Mouse (Mus musculus): ENCODE measurements around the gene Agpat3. TPM values are rescaled to one million over a fixed set of nuclear protein-coding genes. Genes with fewer than 3 reads are reported as not detected.

Agpat3 gene
- total and polyA plus RNA-seq, 2 experiments, result 132 to 351 TPM

- Histone ChIP-seq H3K79me2 (ENCODE audit: control insufficient read depth, insufficient read depth, low read length) (peaks cover 24% of the 10 kb centered on the region; the same call in 1 of the 2 replicates), H3K4me3 (ENCODE audit: insufficient read depth, low read depth, low read length) (peak overlapping the region; percentile 85), H3K27me3 (ENCODE audit: control insufficient read depth, insufficient read depth, low read length) (no peaks in the 10 kb centered on the region), H3K27ac (replicated peaks; ENCODE audit: insufficient read depth, low read depth, low read length) (peak overlapping the region; percentile 91), H3K4me1 (ENCODE audit: control insufficient read depth, insufficient read depth, low read length) (peaks cover 22% of the 10 kb centered on the region), H3K36me3 (ENCODE audit: control insufficient read depth, insufficient read depth, low read length) (no peaks in the 10 kb centered on the region), H3K9ac (ENCODE audit: low read depth, low read length) (peak overlapping the region; percentile 91)
- WGBS, result 8% methylated on average over 6 of the region's 6 CpGs
- DNase-seq (ENCODE audit: extremely low read depth, low read depth, low spot score), result peak; percentile 41
- TF ChIP-seq POLR2A (IDR thresholded peaks at IDR 0.05; ENCODE audit: extremely low read depth, insufficient read depth, low read length), result no peak
Observed at GRCm38 (mm10) chr10:78350796-78351556, 1.3 kb downstream of the Agpat3 start.

GRCm38 (mm10) chr10:78349464-78350165, 2.7 kb downstream of the Agpat3 start:
- WGBS, result 22% methylated on average over 15 of the region's 15 CpGs
- Histone ChIP-seq H3K9ac (ENCODE audit: low read depth, low read length) (peak overlapping the region; percentile 25), H3K27ac (replicated peaks; ENCODE audit: insufficient read depth, low read depth, low read length) (peak overlapping the region; percentile 91), H3K4me3 (ENCODE audit: insufficient read depth, low read depth, low read length) (peak overlapping the region; percentile 5; the same call in 1 of the 2 replicates), H3K36me3 (ENCODE audit: control insufficient read depth, insufficient read depth, low read length) (no peaks in the 10 kb centered on the region), H3K27me3 (ENCODE audit: control insufficient read depth, insufficient read depth, low read length) (no peaks in the 10 kb centered on the region), H3K4me1 (ENCODE audit: control insufficient read depth, insufficient read depth, low read length) (peaks cover 33% of the 10 kb centered on the region), H3K79me2 (ENCODE audit: control insufficient read depth, insufficient read depth, low read length) (peaks cover 35% of the 10 kb centered on the region)
- TF ChIP-seq CTCF (IDR thresholded peaks at IDR 0.05; ENCODE audit: low read depth, low read length), result no peak
- TF ChIP-seq POLR2A (IDR thresholded peaks at IDR 0.05; ENCODE audit: extremely low read depth, insufficient read depth, low read length), result no peak
- peak; percentile 89 for DNase-seq (ENCODE audit: extremely low read depth, low read depth, low spot score)

- H3K4me3 ChIP-seq (ENCODE audit: insufficient read depth, low read depth, low read length), result no peak overlapping the region
- H3K36me3 ChIP-seq (ENCODE audit: control insufficient read depth, insufficient read depth, low read length), result no peaks in the 10 kb centered on the region
- TF ChIP-seq POLR2A (IDR thresholded peaks at IDR 0.05; ENCODE audit: extremely low read depth, insufficient read depth, low read length) (no peak), CTCF (IDR thresholded peaks at IDR 0.05; ENCODE audit: low read depth, low read length) (no peak)
- no peaks in the 10 kb centered on the region for H3K27me3 ChIP-seq (ENCODE audit: control insufficient read depth, insufficient read depth, low read length)
- no peak overlapping the region for H3K27ac ChIP-seq (replicated peaks; ENCODE audit: insufficient read depth, low read depth, low read length)
- no peak for DNase-seq (ENCODE audit: extremely low read depth, low read depth, low spot score)
- H3K9ac ChIP-seq (ENCODE audit: low read depth, low read length), result no peak overlapping the region
- H3K79me2 ChIP-seq (ENCODE audit: control insufficient read depth, insufficient read depth, low read length), result peaks cover 49% of the 10 kb centered on the region
- H3K4me1 ChIP-seq (ENCODE audit: control insufficient read depth, insufficient read depth, low read length), result peaks cover 36% of the 10 kb centered on the region
- WGBS, result 76% methylated on average over 5 of the region's 5 CpGs
Observed at GRCm38 (mm10) chr10:78348211-78348610, 4.1 kb downstream of the Agpat3 start.

GRCm38 (mm10) chr10:78347486-78347885, 4.8 kb downstream of the Agpat3 start:
- Histone ChIP-seq H3K79me2 (ENCODE audit: control insufficient read depth, insufficient read depth, low read length) (peaks cover 56% of the 10 kb centered on the region), H3K36me3 (ENCODE audit: control insufficient read depth, insufficient read depth, low read length) (no peaks in the 10 kb centered on the region), H3K27me3 (ENCODE audit: control insufficient read depth, insufficient read depth, low read length) (no peaks in the 10 kb centered on the region), H3K9ac (ENCODE audit: low read depth, low read length) (no peak overlapping the region), H3K4me1 (ENCODE audit: control insufficient read depth, insufficient read depth, low read length) (peaks cover 38% of the 10 kb centered on the region), H3K27ac (replicated peaks; ENCODE audit: insufficient read depth, low read depth, low read length) (no peak overlapping the region), H3K4me3 (ENCODE audit: insufficient read depth, low read depth, low read length) (no peak overlapping the region)
- 65% methylated on average over 6 of the region's 6 CpGs for WGBS
- DNase-seq (ENCODE audit: extremely low read depth, low read depth, low spot score), result no peak
- TF ChIP-seq CTCF (IDR thresholded peaks at IDR 0.05; ENCODE audit: low read depth, low read length), result no peak
- no peak for TF ChIP-seq POLR2A (IDR thresholded peaks at IDR 0.05; ENCODE audit: extremely low read depth, insufficient read depth, low read length)

GRCm38 (mm10) chr10:78345466-78345865, 6.8 kb downstream of the Agpat3 start:
- no peak overlapping the region for H3K27ac ChIP-seq (replicated peaks; ENCODE audit: insufficient read depth, low read depth, low read length)
- WGBS, result 78% methylated on average over 2 of the region's 2 CpGs

More at GRCm38 (mm10) chr10:78345466-78345865, 6.8 kb downstream of the Agpat3 start:
- Histone ChIP-seq H3K27me3 (ENCODE audit: control insufficient read depth, insufficient read depth, low read length) (no peaks in the 10 kb centered on the region), H3K4me1 (ENCODE audit: control insufficient read depth, insufficient read depth, low read length) (peaks cover 32% of the 10 kb centered on the region), H3K9ac (ENCODE audit: low read depth, low read length) (no peak overlapping the region), H3K36me3 (ENCODE audit: control insufficient read depth, insufficient read depth, low read length) (no peaks in the 10 kb centered on the region), H3K79me2 (ENCODE audit: control insufficient read depth, insufficient read depth, low read length) (peaks cover 59% of the 10 kb centered on the region), H3K4me3 (ENCODE audit: insufficient read depth, low read depth, low read length) (no peak overlapping the region)
- TF ChIP-seq POLR2A (IDR thresholded peaks at IDR 0.05; ENCODE audit: extremely low read depth, insufficient read depth, low read length), result no peak
- TF ChIP-seq CTCF (IDR thresholded peaks at IDR 0.05; ENCODE audit: low read depth, low read length), result no peak
- DNase-seq (ENCODE audit: extremely low read depth, low read depth, low spot score), result peak; percentile 70
